ENCODE assay signal across 8 mouse cellular contexts in the genomic region with DNA sequence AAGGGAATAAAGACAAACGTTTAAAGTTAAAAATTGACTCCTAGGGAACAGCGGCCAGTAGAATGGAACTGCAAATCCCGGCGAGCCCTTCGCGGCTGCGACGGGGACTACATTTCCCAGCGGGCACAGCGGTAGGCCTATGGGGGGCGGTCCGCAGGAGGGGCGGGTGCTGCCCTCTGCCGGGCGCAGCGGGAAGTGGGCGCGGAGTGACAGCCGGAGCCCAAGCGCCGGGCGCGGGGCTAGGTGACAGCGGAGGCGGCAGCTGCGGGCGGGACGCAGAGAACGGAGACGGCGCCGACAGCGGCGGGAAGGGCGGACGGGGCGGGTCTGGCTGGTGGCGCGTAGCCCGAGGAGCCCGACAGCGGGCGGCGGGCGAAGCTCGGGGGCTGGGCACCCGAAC. TPM values are rescaled to one million over a fixed set of nuclear protein-coding genes. Genes with fewer than 3 reads are reported as not detected.
DNase-seq lines count a peak whose midpoint lies in the region; ATAC-seq lines count a peak whose summit lies in the region.

Gene Tfeb (plus strand): TSS at position 175 of the 400 bp plus-strand sequence.

- ATAC-seq in hindbrain, embryonic 14.5 days (ENCODE audit: low FRiP score), result peak; percentile 77

- WGBS in hindbrain, embryonic 14.5 days, result under 1% methylated on average over 43 of the region's 47 CpGs

- peaks cover 21% of the 10 kb centered on the region for H3K27me3 ChIP-seq in hindbrain, embryonic 14.5 days (ENCODE audit: control insufficient read depth, insufficient read depth, low read length)

- no peaks in the 10 kb centered on the region for H3K36me3 ChIP-seq in hindbrain, embryonic 14.5 days (replicated peaks; ENCODE audit: control insufficient read depth, insufficient read depth)

- peak within 1 kb of the TSS; percentile 51 for H3K4me3 ChIP-seq in hindbrain, embryonic 14.5 days (replicated peaks; ENCODE audit: low read length)

- peaks cover 21% of the 10 kb centered on the region; the same call in 1 of the 2 replicates for H3K4me1 ChIP-seq in hindbrain, embryonic 14.5 days (replicated peaks; ENCODE audit: control insufficient read depth, insufficient read depth, low read length)

- peak within 1 kb of the TSS; percentile 90 for H3K4me2 ChIP-seq in hindbrain, embryonic 14.5 days (replicated peaks)

- H3K9ac ChIP-seq in hindbrain, embryonic 14.5 days, result peak within 1 kb of the TSS; percentile 51

- DNase-seq in T-cell, adult 2 months (ENCODE audit: low spot score), result peak; percentile 94
- DNase-seq in cerebellum, postnatal 36 days, result peak; percentile 98
- peak; percentile 96 for DNase-seq in frontal cortex, postnatal 36 days (ENCODE audit: low spot score in 2 of 2)
- peak; percentile 98 for DNase-seq in hindbrain, embryonic 14.5 days (ENCODE audit: low spot score)
- peak; percentile 96 to 97 for DNase-seq in layer of hippocampus, postnatal 36 days
- DNase-seq in lung, postnatal 25 days (ENCODE audit: low spot score), result peak; percentile 97
- DNase-seq in retina, adult 2 months (ENCODE audit: low read depth, low spot score), result peak; percentile 80
- peak; percentile 99 for DNase-seq in thymus, postnatal 25 days

- no peak within 1 kb of the TSS for H3K27ac ChIP-seq in hindbrain, embryonic 14.5 days

- H3K9me3 ChIP-seq in hindbrain, embryonic 14.5 days (ENCODE audit: control insufficient read depth, low read length), result no peaks in the 10 kb centered on the region

RNA-seq across cellular contexts. Expression of gene Tfeb, which starts in this region (rescaled TPM):
- polyA plus RNA-seq in hindbrain, embryonic 14.5 days (2014; fragmentation: Nextera tagmentation; extraction: Ambion mirVana), result 2.8 and 4.2 TPM in 2 replicates
- 10 to 100 TPM; 11.5 to 13.9 TPM for total RNA-seq in layer of hippocampus, postnatal 36 days (2021)
